ENCODE assay signal across 8 mouse cellular contexts in genomic region chr11:55459850-55460558, GRCm38 (mm10). TPM values are rescaled to one million over a fixed set of nuclear protein-coding genes. Genes with fewer than 3 reads are reported as not detected.
DNase-seq lines count a peak whose midpoint lies in the region; ATAC-seq and TF ChIP-seq lines count a peak whose summit lies in the region.

No protein-coding gene starts in this region.

- H3K4me1 ChIP-seq in heart, embryonic 15.5 days (replicated peaks) = peaks cover 20% of the 10 kb centered on the region
- peaks cover 52% of the 10 kb centered on the region for H3K4me1 ChIP-seq in bone marrow macrophage, adult 2 months (ENCODE audit: control insufficient read depth, insufficient read depth, low read length)
- H3K4me1 ChIP-seq in hindbrain, embryonic 16.5 days (ENCODE audit: control insufficient read depth, insufficient read depth, low read depth, low read length) = peaks cover 14% of the 10 kb centered on the region
- H3K4me1 ChIP-seq in midbrain, embryonic 14.5 days (ENCODE audit: control insufficient read depth, insufficient read depth, low read length) = peaks cover 11% of the 10 kb centered on the region

- peak overlapping the region; percentile 79 for H3K4me2 ChIP-seq in heart, embryonic 15.5 days
- peak overlapping the region; percentile 89 for H3K4me2 ChIP-seq in hindbrain, embryonic 16.5 days (ENCODE audit: low read length)
- H3K4me2 ChIP-seq in midbrain, embryonic 14.5 days (ENCODE audit: low read length) = peak overlapping the region; percentile 94

- H3K36me3 ChIP-seq in heart, embryonic 15.5 days = no peaks in the 10 kb centered on the region
- no peaks in the 10 kb centered on the region for H3K36me3 ChIP-seq in hindbrain, embryonic 16.5 days (ENCODE audit: control insufficient read depth, insufficient read depth, low read length)
- no peaks in the 10 kb centered on the region for H3K36me3 ChIP-seq in midbrain, embryonic 14.5 days (ENCODE audit: control insufficient read depth, insufficient read depth, low read length)

- H3K9ac ChIP-seq in heart, embryonic 15.5 days = peak overlapping the region; percentile 65
- H3K9ac ChIP-seq in hindbrain, embryonic 16.5 days (ENCODE audit: low read depth, low read length) = peak overlapping the region; percentile 66
- H3K9ac ChIP-seq in midbrain, embryonic 14.5 days (replicated peaks; ENCODE audit: low read length) = peak overlapping the region; percentile 66

- no peaks in the 10 kb centered on the region for H3K9me3 ChIP-seq in heart, embryonic 15.5 days (replicated peaks)
- H3K9me3 ChIP-seq in hindbrain, embryonic 16.5 days (ENCODE audit: control insufficient read depth, low read length) = no peaks in the 10 kb centered on the region
- no peaks in the 10 kb centered on the region for H3K9me3 ChIP-seq in midbrain, embryonic 14.5 days (ENCODE audit: control insufficient read depth, low read length)

- intact Hi-C loops in heart, postnatal 36 days (cut with DNase I) = loop anchor here (10.0 kb wide), 2 partner anchors 365 to 655 kb away; partner anchors contain the start of gene Gm2a

- H3K27me3 ChIP-seq in heart, embryonic 15.5 days = no peaks in the 10 kb centered on the region
- no peaks in the 10 kb centered on the region for H3K27me3 ChIP-seq in hindbrain, embryonic 16.5 days (replicated peaks; ENCODE audit: control insufficient read depth, insufficient read depth, low read length)
- H3K27me3 ChIP-seq in midbrain, embryonic 14.5 days (ENCODE audit: control insufficient read depth, insufficient read depth, low read length) = no peaks in the 10 kb centered on the region

- H3K27ac ChIP-seq in heart, embryonic 15.5 days = peak overlapping the region; percentile 79
- 0 out of 2 replicates have a peak overlapping the region, but pooled peaks have one; percentile 2 for H3K27ac ChIP-seq in bone marrow macrophage, adult 2 months (ENCODE audit: insufficient read depth, low read depth, low read length)
- H3K27ac ChIP-seq in hindbrain, embryonic 16.5 days (ENCODE audit: low read depth, low read length) = peak overlapping the region; percentile 41; the same call in 1 of the 2 replicates
- no peak overlapping the region for H3K27ac ChIP-seq in midbrain, embryonic 14.5 days (replicated peaks; ENCODE audit: low read depth, low read length)

- 12% methylated on average over 3 of the region's 3 CpGs for WGBS in heart, embryonic 15.5 days
- WGBS in hindbrain, embryonic 16.5 days = 39% methylated on average over 3 of the region's 3 CpGs
- 43% methylated on average over 3 of the region's 3 CpGs for WGBS in midbrain, embryonic 14.5 days

- TF ChIP-seq CTCF in bone marrow macrophage, adult 2 months (IDR thresholded peaks at IDR 0.05; ENCODE audit: low read depth, low read length) = no peak

- TF ChIP-seq POLR2A in bone marrow macrophage, adult 2 months (IDR thresholded peaks at IDR 0.05; ENCODE audit: borderline replicate concordance, low read depth, low read length) = no peak

- ATAC-seq in heart, embryonic 15.5 days (replicated peaks; ENCODE audit: insufficient number of reproducible peaks, insufficient read depth, low FRiP score, low read depth) = no peak
- ATAC-seq in hindbrain, embryonic 16.5 days = no peak
- no peak for ATAC-seq in midbrain, embryonic 14.5 days (ENCODE audit: low FRiP score, low TSS enrichment)
- ATAC-seq in monocyte, adult 5-6 weeks (replicated peaks; ENCODE audit: insufficient number of reproducible peaks, low FRiP score, low TSS enrichment, poor library complexity, severe bottlenecking) = no peak

- peak overlapping the region; percentile 64 for H3K4me3 ChIP-seq in heart, embryonic 15.5 days
- H3K4me3 ChIP-seq in bone marrow macrophage, adult 2 months (ENCODE audit: insufficient read depth, low read length) = peak overlapping the region; percentile 83
- peak overlapping the region; percentile 56 for H3K4me3 ChIP-seq in hindbrain, embryonic 16.5 days (ENCODE audit: low read length)
- peak overlapping the region; percentile 74 for H3K4me3 ChIP-seq in midbrain, embryonic 14.5 days (replicated peaks; ENCODE audit: low read depth, low read length)

- DNase-seq in heart, postnatal 36 days = no peak
- DNase-seq in midbrain, embryonic 14.5 days = no peak
- DNase-seq in frontal cortex, postnatal 25 days (ENCODE audit: low spot score in 2 of 2) = no peak
- no peak for DNase-seq in layer of hippocampus, adult 18-20 months (ENCODE audit: low spot score in 2 of 2)

RNA-seq across cellular contexts. Expression of gene Atox1, which starts 1.0 kb away (rescaled TPM):
- 252 and 260 TPM in 2 replicates for polyA plus RNA-seq in heart, embryonic 15.5 days (2015; fragmentation: Nextera tagmentation; extraction: Ambion mirVana)
- total RNA-seq in heart, postnatal 36 days (2021) = 100 to 1,000 TPM; 117 to 124 TPM
- 363 and 383 TPM in 2 replicates for polyA plus RNA-seq in bone marrow macrophage, adult 2 months (2012; ENCODE audit: insufficient read depth, insufficient read length, missing spikeins)
- polyA plus RNA-seq in hindbrain, embryonic 16.5 days (2015; fragmentation: Nextera tagmentation; extraction: Ambion mirVana) = 251 and 264 TPM in 2 replicates
- polyA plus RNA-seq in midbrain, embryonic 14.5 days (2014; fragmentation: Nextera tagmentation; extraction: Ambion mirVana) = 244 and 294 TPM in 2 replicates
- total RNA-seq in layer of hippocampus, adult 18-20 months (2021) = 10 to 100 TPM; 93.8 to 94.5 TPM
- 91.4 to 104 TPM (median 99.3 TPM) in 3 replicates for total RNA-seq in monocyte, adult 5-6 weeks (2017)

RNA-seq across cellular contexts. Expression of gene G3bp1, which starts 9.5 kb away (rescaled TPM):
- polyA plus RNA-seq in heart, embryonic 15.5 days (2015; fragmentation: Nextera tagmentation; extraction: Ambion mirVana) = 94.4 and 105 TPM in 2 replicates
- total RNA-seq in heart, postnatal 36 days (2021) = 10 to 100 TPM; 38.8 to 39.0 TPM
- 29.4 and 32.0 TPM in 2 replicates for polyA plus RNA-seq in bone marrow macrophage, adult 2 months (2012; ENCODE audit: insufficient read depth, insufficient read length, missing spikeins)
- polyA plus RNA-seq in hindbrain, embryonic 16.5 days (2015; fragmentation: Nextera tagmentation; extraction: Ambion mirVana) = 86.6 and 101 TPM in 2 replicates
- polyA plus RNA-seq in midbrain, embryonic 14.5 days (2014; fragmentation: Nextera tagmentation; extraction: Ambion mirVana) = 83.6 and 125 TPM in 2 replicates
- total RNA-seq in layer of hippocampus, adult 18-20 months (2021) = 10 to 100 TPM; 34.6 to 34.8 TPM
- 54.8 to 59.5 TPM (median 56.4 TPM) in 3 replicates for total RNA-seq in monocyte, adult 5-6 weeks (2017)

RNA-seq across cellular contexts. Expression of gene Sparc, which starts 37.0 kb away (rescaled TPM):
- polyA plus RNA-seq in heart, embryonic 15.5 days (2015; fragmentation: Nextera tagmentation; extraction: Ambion mirVana) = 1,914 and 2,149 TPM in 2 replicates
- total RNA-seq in heart, postnatal 36 days (2021) = 100 to 1,000 TPM; 645 to 801 TPM
- polyA plus RNA-seq in bone marrow macrophage, adult 2 months (2012; ENCODE audit: insufficient read depth, insufficient read length, missing spikeins) = 18.5 and 22.0 TPM in 2 replicates
- polyA plus RNA-seq in hindbrain, embryonic 16.5 days (2015; fragmentation: Nextera tagmentation; extraction: Ambion mirVana) = 616 and 724 TPM in 2 replicates
- polyA plus RNA-seq in midbrain, embryonic 14.5 days (2014; fragmentation: Nextera tagmentation; extraction: Ambion mirVana) = 240 and 427 TPM in 2 replicates
- total RNA-seq in layer of hippocampus, adult 18-20 months (2021) = 100 to 1,000 TPM; 251 to 284 TPM
- total RNA-seq in monocyte, adult 5-6 weeks (2017) = not detected in 3 replicates

Comparison
In these comparisons a context has a peak if more than half of its experiments do, and no peak if none do; other contexts are left out.
1. RNA of gene Sparc, which starts 37.0 kb away (polyA plus RNA-seq): 1,914 to 2,149 TPM in heart, embryonic 15.5 days, 616 to 724 TPM in hindbrain, embryonic 16.5 days and 240 to 427 TPM in midbrain, embryonic 14.5 days; 18.5 to 22.0 TPM in bone marrow macrophage, adult 2 months; every median in the first group is over 10 times any median in the second.
2. Peak in every context shown above with its lines, with median percentiles within 50 percentile points of each other: H3K4me2 ChIP-seq, H3K4me3 ChIP-seq and H3K9ac ChIP-seq.